Mouse (Mus musculus) forebrain, embryonic 13.5 days (tissue): ENCODE results near the gene Ccdc78. TPM values are rescaled to one million over a fixed set of nuclear protein-coding genes. Genes with fewer than 3 reads are reported as not detected.

ENCODE experiments used
- ATAC-seq: fragments of 200-750 bp; cut with Nextera tagmentation; 2 replicates; pipeline ENCODE4 v1.8.0; 2017
- H3K27ac ChIP-seq: fragments of 300-500 bp; sonication (generic); 2 replicates; pipeline ENCODE4 v1.5.1; 2015; ENCODE audit warnings: inconsistent platforms, mild to moderate bottlenecking, moderate library complexity
- H3K27me3 ChIP-seq: fragments of 300-500 bp; sonication (generic); 2 replicates; pipeline ENCODE4 v1.6.1; 2015; ENCODE audit warnings: mild to moderate bottlenecking, inconsistent platforms
- H3K36me3 ChIP-seq: fragments of 300-500 bp; sonication (generic); 2 replicates; pipeline ENCODE4 v1.6.1; 2015; ENCODE audit warnings: mild to moderate bottlenecking, inconsistent platforms; ENCODE audit not compliant: poor library complexity, severe bottlenecking
- H3K4me1 ChIP-seq: fragments of 300-500 bp; sonication (generic); 2 replicates; pipeline ENCODE4 v1.6.1; 2015; ENCODE audit warnings: inconsistent platforms
- H3K4me2 ChIP-seq: fragments of 300-500 bp; sonication (generic); 2 replicates; pipeline ENCODE4 v1.6.1; 2015; ENCODE audit warnings: inconsistent platforms, mild to moderate bottlenecking, moderate library complexity
- H3K4me3 ChIP-seq: fragments of 300-500 bp; sonication (generic); 2 replicates; pipeline ENCODE4 v1.5.1; 2015; ENCODE audit warnings: mild to moderate bottlenecking, inconsistent platforms
- H3K9ac ChIP-seq: fragments of 300-500 bp; sonication (generic); 2 replicates; pipeline ENCODE4 v1.6.1; 2015; ENCODE audit warnings: mild to moderate bottlenecking, inconsistent platforms
- H3K9me3 ChIP-seq: fragments of 300-500 bp; sonication (generic); replicated peaks from 2 replicates; pipeline ENCODE4 v1.6.1; 2016; ENCODE audit warnings: inconsistent platforms
- WGBS: fragments of 180-500 bp; shearing (Covaris S2); methylation state at CpG from one replicate; pipeline ENCODE4 v1.1.7; 2015; 5-methylcytosine and 5-hydroxymethylcytosine counted together
- microRNA-seq: library from miRNA; unstranded; fragments of <30 nt; microRNA quantifications from one replicate; pipeline ENCODE4, GENCODE M21; 2016
- polyA plus RNA-seq: library from polyadenylated mRNA; unstranded; fragments of >200 nt; fragmentation: Nextera tagmentation; extraction: Ambion mirVana; gene quantifications from 2 replicates; pipeline ENCODE4 v1.2.1, GENCODE M21; 2015

Ccdc78 gene
- polyA plus RNA-seq, 1 experiment from 2014 or later, result 0.21 TPM

GRCm38 (mm10) chr17:25837533-25837932 lies 51.2 kb downstream of the Ccdc78 start:
- peak overlapping the region; percentile 75 for H3K9ac ChIP-seq
- H3K36me3 ChIP-seq, result peaks cover 57% of the 10 kb centered on the region
- H3K4me3 ChIP-seq, result peak overlapping the region; percentile 44; the same call in 1 of the 2 replicates
- ATAC-seq, result no peak
- peak overlapping the region; percentile 79 for H3K4me2 ChIP-seq
- no peaks in the 10 kb centered on the region for H3K9me3 ChIP-seq
- peak overlapping the region; percentile 82 for H3K27ac ChIP-seq
- no peaks in the 10 kb centered on the region for H3K27me3 ChIP-seq
- WGBS, result 27% methylated on average over 3 of the region's 3 CpGs
- peaks cover 50% of the 10 kb centered on the region for H3K4me1 ChIP-seq

- 87% methylated on average over 4 of the region's 4 CpGs for WGBS
- Histone ChIP-seq H3K27me3 (no peaks in the 10 kb centered on the region), H3K27ac (no peak overlapping the region), H3K4me2 (no peak overlapping the region), H3K36me3 (peaks cover 57% of the 10 kb centered on the region), H3K9ac (no peak overlapping the region), H3K9me3 (no peaks in the 10 kb centered on the region), H3K4me3 (no peak overlapping the region), H3K4me1 (peaks cover 54% of the 10 kb centered on the region)
- no peak for ATAC-seq
Measured at GRCm38 (mm10) chr17:25838904-25839303, 52.5 kb downstream of the Ccdc78 start.

- no peak for ATAC-seq
- WGBS, result 87% methylated on average over 14 of the region's 14 CpGs
- Histone ChIP-seq H3K4me3 (no peak overlapping the region), H3K27me3 (no peaks in the 10 kb centered on the region), H3K9ac (no peak overlapping the region), H3K9me3 (no peaks in the 10 kb centered on the region), H3K4me1 (peaks cover 49% of the 10 kb centered on the region), H3K4me2 (no peak overlapping the region), H3K36me3 (peaks cover 57% of the 10 kb centered on the region), H3K27ac (no peak overlapping the region)
Measured at GRCm38 (mm10) chr17:25839455-25840235, 53.3 kb downstream of the Ccdc78 start.

Small RNA genes within 50 kb of the gene (microRNA-seq; reads per million reads assigned to microRNA genes)
- gene Gm25083 (not detected), gene Mir3082 (not detected), gene Mir6966 (not detected)

Other genes with a start within 250 kb of the Ccdc78 start
- 15.3 and 17.5 TPM in 2 replicates for gene Sox8, start 215.9 kb upstream of the Ccdc78 start, polyA plus RNA-seq
- 19.7 and 20.9 TPM in 2 replicates for gene Lmf1, start 207.5 kb upstream of the Ccdc78 start, polyA plus RNA-seq
- 0.61 TPM in 1 of 2 replicates, not detected in the other for gene Gng13, start 69.4 kb upstream of the Ccdc78 start, polyA plus RNA-seq
- 24.6 and 30.1 TPM in 2 replicates for gene Chtf18, start 59.2 kb upstream of the Ccdc78 start, polyA plus RNA-seq
- 22.3 and 24.7 TPM in 2 replicates for gene Rpusd1, start 58.9 kb upstream of the Ccdc78 start, polyA plus RNA-seq
- not detected in 2 replicates for gene Mslnl, start 50.5 kb upstream of the Ccdc78 start, polyA plus RNA-seq
- gene Msln, start 32.2 kb upstream of the Ccdc78 start, polyA plus RNA-seq, result 0.18 TPM in 1 of 2 replicates, not detected in the other
- 26.4 and 27.3 TPM in 2 replicates for gene Narfl, start 12.8 kb upstream of the Ccdc78 start, polyA plus RNA-seq
- 108 and 127 TPM in 2 replicates for gene Haghl, start 907 bp upstream of the Ccdc78 start, polyA plus RNA-seq
- gene Fam173a, start 6.3 kb downstream of the Ccdc78 start, polyA plus RNA-seq, result 75.5 and 84.8 TPM in 2 replicates
- 1.8 TPM in 1 of 2 replicates, not detected in the other for gene AC134908.4, start 9.1 kb downstream of the Ccdc78 start, polyA plus RNA-seq
- gene Metrn, start 10.6 kb downstream of the Ccdc78 start, polyA plus RNA-seq, result 43.7 and 53.7 TPM in 2 replicates
- 22.7 and 25.2 TPM in 2 replicates for gene Fbxl16, start 22.5 kb downstream of the Ccdc78 start, polyA plus RNA-seq
- 27.7 and 30.0 TPM in 2 replicates for gene Wdr24, start 37.0 kb downstream of the Ccdc78 start, polyA plus RNA-seq
- gene Jmjd8, start 42.3 kb downstream of the Ccdc78 start, polyA plus RNA-seq, result 64.6 and 69.8 TPM in 2 replicates
- gene Stub1, start 46.8 kb downstream of the Ccdc78 start, polyA plus RNA-seq, result 303 and 330 TPM in 2 replicates
- gene Rhbdl1, start 50.7 kb downstream of the Ccdc78 start, polyA plus RNA-seq, result 9.7 and 11.2 TPM in 2 replicates
- 5.9 and 7.1 TPM in 2 replicates for gene Gm20683, start 55.2 kb downstream of the Ccdc78 start, polyA plus RNA-seq
- 16.2 and 17.6 TPM in 2 replicates for gene Rhot2, start 58.3 kb downstream of the Ccdc78 start, polyA plus RNA-seq
- 24.9 and 28.5 TPM in 2 replicates for gene Wdr90, start 74.9 kb downstream of the Ccdc78 start, polyA plus RNA-seq
- 12.9 and 13.6 TPM in 2 replicates for gene Mcrip2, start 82.2 kb downstream of the Ccdc78 start, polyA plus RNA-seq
- gene Mettl26, start 88.5 kb downstream of the Ccdc78 start, polyA plus RNA-seq, result 62.5 and 67.1 TPM in 2 replicates
- gene Wfikkn1, start 94.3 kb downstream of the Ccdc78 start, polyA plus RNA-seq, result 0.76 and 0.77 TPM in 2 replicates
- gene Rab40c, start 133.1 kb downstream of the Ccdc78 start, polyA plus RNA-seq, result 39.5 and 45.9 TPM in 2 replicates
- gene Pigq, start 158.4 kb downstream of the Ccdc78 start, polyA plus RNA-seq, result 45.0 and 54.5 TPM in 2 replicates
- not detected in 2 replicates for gene Nhlrc4, start 158.4 kb downstream of the Ccdc78 start, polyA plus RNA-seq
- gene A930017K11Rik, start 166.0 kb downstream of the Ccdc78 start, polyA plus RNA-seq, result not detected in 2 replicates
- 16.6 and 17.1 TPM in 2 replicates for gene Capn15, start 199.2 kb downstream of the Ccdc78 start, polyA plus RNA-seq